Mouse (Mus musculus): ENCODE measurements around the gene Kng1. TPM values are rescaled to one million over a fixed set of nuclear protein-coding genes. Genes with fewer than 3 reads are reported as not detected.

The Kng1 gene
- polyA plus RNA-seq, 2 experiments: 0.60 TPM; not detected in 1

GRCm38 (mm10) chr16:23030673-23031435, 26.8 kb upstream of the Kng1 start:
- H3K4me3 ChIP-seq (replicated peaks; ENCODE audit: low read length): no peak overlapping the region
- WGBS: 78% methylated on average over 5 of the region's 5 CpGs

DNA sequence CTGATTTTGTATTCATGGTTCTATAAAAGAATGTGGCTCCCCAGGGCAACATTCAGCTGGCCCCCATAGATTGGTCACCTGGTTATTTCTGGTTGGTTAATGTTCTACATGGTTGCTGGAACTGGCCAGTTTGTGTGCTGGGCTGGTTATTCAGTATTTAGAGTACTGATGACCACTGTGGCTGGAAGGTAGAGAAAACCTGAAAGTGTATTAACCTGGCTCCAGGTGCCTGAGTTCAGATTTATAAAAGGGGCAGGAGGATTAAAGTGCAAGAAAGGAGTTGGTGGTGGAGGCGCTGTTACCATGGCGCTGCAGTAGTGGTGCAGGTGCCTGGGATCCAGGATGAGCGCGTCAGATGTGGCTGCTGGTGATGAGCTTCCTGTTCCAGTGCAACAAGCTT, 24.0 kb upstream of the Kng1 start:
- no peak overlapping the region for H3K9ac ChIP-seq (ENCODE audit: low read depth, low read length, severe bottlenecking)
- H3K4me3 ChIP-seq (replicated peaks; ENCODE audit: low read length): no peak overlapping the region
- no peak overlapping the region for H3K27ac ChIP-seq (replicated peaks; ENCODE audit: low read depth, low read length)
- H3K4me2 ChIP-seq (replicated peaks; ENCODE audit: low read depth, low read length, severe bottlenecking): no peak overlapping the region
- no peak for TF ChIP-seq POLR2A (IDR thresholded peaks at IDR 0.05; ENCODE audit: borderline replicate concordance, extremely low read depth, insufficient read depth, insufficient read length)
- no peak for DNase-seq (ENCODE audit: low spot score)
- no peaks in the 10 kb centered on the region for H3K27me3 ChIP-seq (ENCODE audit: control insufficient read depth, insufficient read depth, low read length)
- H3K9me3 ChIP-seq (ENCODE audit: control insufficient read depth, low read length): no peaks in the 10 kb centered on the region
- no peak for ATAC-seq (ENCODE audit: low FRiP score, low read depth)
- no peaks in the 10 kb centered on the region for H3K4me1 ChIP-seq (ENCODE audit: control insufficient read depth, insufficient read depth, low read length)
- H3K36me3 ChIP-seq (ENCODE audit: control insufficient read depth, insufficient read depth, low read length): no peaks in the 10 kb centered on the region
- WGBS: 96% methylated on average over 4 of the region's 4 CpGs

More at GRCm38 (mm10) chr16:23030673-23031435, 26.8 kb upstream of the Kng1 start:
- Histone ChIP-seq H3K9ac (ENCODE audit: low read depth, low read length, severe bottlenecking) (no peak overlapping the region), H3K9me3 (ENCODE audit: control insufficient read depth, low read length) (no peaks in the 10 kb centered on the region), H3K27ac (replicated peaks; ENCODE audit: low read depth, low read length) (no peak overlapping the region), H3K4me2 (replicated peaks; ENCODE audit: low read depth, low read length, severe bottlenecking) (no peak overlapping the region), H3K4me1 (ENCODE audit: control insufficient read depth, insufficient read depth, low read length) (no peaks in the 10 kb centered on the region), H3K36me3 (ENCODE audit: control insufficient read depth, insufficient read depth, low read length) (no peaks in the 10 kb centered on the region), H3K27me3 (ENCODE audit: control insufficient read depth, insufficient read depth, low read length) (no peaks in the 10 kb centered on the region)
- no peak for DNase-seq (ENCODE audit: low spot score)
- ATAC-seq (ENCODE audit: low FRiP score, low read depth): no peak
- no peak for TF ChIP-seq POLR2A (IDR thresholded peaks at IDR 0.05; ENCODE audit: borderline replicate concordance, extremely low read depth, insufficient read depth, insufficient read length)

- no peaks in the 10 kb centered on the region for H3K36me3 ChIP-seq (ENCODE audit: control insufficient read depth, insufficient read depth, low read length)
- no peak for ATAC-seq (ENCODE audit: low FRiP score, low read depth)
- no peaks in the 10 kb centered on the region for H3K9me3 ChIP-seq (ENCODE audit: control insufficient read depth, low read length)
- TF ChIP-seq POLR2A (IDR thresholded peaks at IDR 0.05; ENCODE audit: borderline replicate concordance, extremely low read depth, insufficient read depth, insufficient read length): no peak
- no peaks in the 10 kb centered on the region for H3K4me1 ChIP-seq (ENCODE audit: control insufficient read depth, insufficient read depth, low read length)
- no peak overlapping the region for H3K4me2 ChIP-seq (replicated peaks; ENCODE audit: low read depth, low read length, severe bottlenecking)
- no peak overlapping the region for H3K4me3 ChIP-seq (replicated peaks; ENCODE audit: low read length)
- no peaks in the 10 kb centered on the region for H3K27me3 ChIP-seq (ENCODE audit: control insufficient read depth, insufficient read depth, low read length)
- DNase-seq (ENCODE audit: low spot score): no peak
- H3K9ac ChIP-seq (ENCODE audit: low read depth, low read length, severe bottlenecking): no peak overlapping the region
- no peak overlapping the region for H3K27ac ChIP-seq (replicated peaks; ENCODE audit: low read depth, low read length)
- 77% methylated on average over 7 of the region's 7 CpGs for WGBS
Observed at GRCm38 (mm10) chr16:23037744-23038143, 19.9 kb upstream of the Kng1 start.

- Histone ChIP-seq H3K27me3 (ENCODE audit: control insufficient read depth, insufficient read depth, low read length) (no peaks in the 10 kb centered on the region), H3K27ac (replicated peaks; ENCODE audit: low read depth, low read length) (no peak overlapping the region), H3K9ac (ENCODE audit: low read depth, low read length, severe bottlenecking) (no peak overlapping the region), H3K36me3 (ENCODE audit: control insufficient read depth, insufficient read depth, low read length) (no peaks in the 10 kb centered on the region), H3K4me2 (replicated peaks; ENCODE audit: low read depth, low read length, severe bottlenecking) (no peak overlapping the region), H3K9me3 (ENCODE audit: control insufficient read depth, low read length) (no peaks in the 10 kb centered on the region), H3K4me1 (ENCODE audit: control insufficient read depth, insufficient read depth, low read length) (no peaks in the 10 kb centered on the region), H3K4me3 (replicated peaks; ENCODE audit: low read length) (no peak overlapping the region)
- no peak for TF ChIP-seq POLR2A (IDR thresholded peaks at IDR 0.05; ENCODE audit: borderline replicate concordance, extremely low read depth, insufficient read depth, insufficient read length)
- 95% methylated on average over 4 of the region's 4 CpGs for WGBS
- ATAC-seq (ENCODE audit: low FRiP score, low read depth) (no peak), DNase-seq (ENCODE audit: low spot score) (no peak)
Observed at GRCm38 (mm10) chr16:23039281-23039680, 18.4 kb upstream of the Kng1 start.

DNA sequence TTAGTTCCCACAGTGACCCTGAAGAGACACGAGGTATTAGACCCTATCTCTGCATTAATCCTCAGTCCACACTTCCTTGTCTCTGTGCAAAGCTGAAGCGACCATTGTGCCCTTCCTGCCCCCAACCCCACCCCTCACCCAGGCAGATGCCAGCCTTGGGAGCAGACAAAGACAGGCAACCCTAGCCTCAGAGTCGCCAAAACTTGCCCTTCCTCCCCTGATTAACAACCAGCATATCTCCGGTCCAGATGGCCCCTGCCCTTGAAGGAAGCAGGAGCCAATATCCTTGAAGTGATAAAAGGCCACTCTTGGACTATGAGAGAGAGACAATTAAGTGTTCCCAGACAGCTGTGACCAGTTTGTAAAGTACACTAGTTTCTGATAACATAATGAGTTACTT, 16.8 kb upstream of the Kng1 start:
- Histone ChIP-seq H3K4me2 (replicated peaks; ENCODE audit: low read depth, low read length, severe bottlenecking) (no peak overlapping the region), H3K27ac (replicated peaks; ENCODE audit: low read depth, low read length) (no peak overlapping the region), H3K27me3 (ENCODE audit: control insufficient read depth, insufficient read depth, low read length) (no peaks in the 10 kb centered on the region), H3K9me3 (ENCODE audit: control insufficient read depth, low read length) (no peaks in the 10 kb centered on the region), H3K4me3 (replicated peaks; ENCODE audit: low read length) (no peak overlapping the region), H3K4me1 (ENCODE audit: control insufficient read depth, insufficient read depth, low read length) (no peaks in the 10 kb centered on the region), H3K9ac (ENCODE audit: low read depth, low read length, severe bottlenecking) (no peak overlapping the region), H3K36me3 (ENCODE audit: control insufficient read depth, insufficient read depth, low read length) (no peaks in the 10 kb centered on the region)
- ATAC-seq (ENCODE audit: low FRiP score, low read depth): no peak
- TF ChIP-seq POLR2A (IDR thresholded peaks at IDR 0.05; ENCODE audit: borderline replicate concordance, extremely low read depth, insufficient read depth, insufficient read length): no peak
- WGBS: 18% methylated on average over 4 of the region's 4 CpGs
- DNase-seq (ENCODE audit: low spot score): no peak
